ENCODE assay signal across 9 mouse cellular contexts in the genomic region with DNA sequence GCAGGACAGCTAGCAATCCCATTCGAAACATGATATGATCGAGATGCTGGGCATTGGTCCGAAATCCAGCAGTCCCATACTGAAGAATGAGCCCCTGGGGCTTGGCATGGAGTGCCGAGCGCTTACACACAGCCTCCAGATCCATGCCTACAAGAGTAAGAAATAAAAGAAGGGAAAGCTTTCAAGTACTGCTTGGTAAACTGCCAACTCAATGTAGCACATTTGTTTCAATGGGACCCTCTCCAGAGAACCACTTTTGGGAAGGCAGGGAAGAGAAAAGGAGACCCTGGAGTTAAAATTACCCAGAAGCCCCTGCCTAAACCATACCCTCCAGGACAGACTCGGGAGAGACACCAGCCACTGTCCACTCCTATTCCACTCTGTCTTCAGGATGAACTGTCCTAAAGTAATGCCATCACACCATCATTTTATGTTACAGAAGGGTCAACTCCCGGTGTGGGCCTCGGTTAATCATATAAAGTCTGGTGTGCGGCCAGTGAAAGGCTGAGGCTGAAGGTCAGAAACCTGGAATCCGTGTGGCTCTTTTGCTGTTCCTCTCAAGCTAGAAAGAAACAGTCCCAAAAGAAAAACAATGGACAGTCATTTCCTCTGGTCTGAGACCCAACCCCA. TPM values are rescaled to one million over a fixed set of nuclear protein-coding genes. Genes with fewer than 3 reads are reported as not detected.
DNase-seq lines count a peak whose midpoint lies in the region; ATAC-seq and TF ChIP-seq lines count a peak whose summit lies in the region.
"Had no signal": no experiment of that assay in that cellular context is flagged by ENCODE, and none has a peak within 500 bp of the region (broad histone marks: within the 10 kb centered on the region; RNA-seq: fewer than 3 reads in every experiment).

No protein-coding gene starts in this region.

- peak overlapping the region; percentile 85 for H3K9ac ChIP-seq in heart, embryonic 14.5 days (ENCODE audit: low read length)
- no peak overlapping the region for H3K9ac ChIP-seq in heart, adult 2 months (ENCODE audit: low read depth, low read length)
- no peak overlapping the region for H3K9ac ChIP-seq in forebrain, embryonic 14.5 days (ENCODE audit: low read length)
- H3K9ac ChIP-seq in neural tube, embryonic 12.5 days, result no peak overlapping the region

- no peak for TF ChIP-seq CTCF in heart, adult 2 months (IDR thresholded peaks at IDR 0.05)

- ATAC-seq in heart, embryonic 14.5 days (ENCODE audit: insufficient number of reproducible peaks, insufficient read depth, low FRiP score, low read depth), result no peak
- ATAC-seq in forebrain, embryonic 14.5 days, result no peak
- ATAC-seq in neural tube, embryonic 12.5 days (ENCODE audit: low FRiP score, low read depth), result no peak

- no peaks in the 10 kb centered on the region for H3K9me3 ChIP-seq in heart, embryonic 14.5 days (ENCODE audit: control insufficient read depth, low read length)
- H3K9me3 ChIP-seq in forebrain, embryonic 14.5 days (replicated peaks; ENCODE audit: control insufficient read depth, low read length), result no peaks in the 10 kb centered on the region
- H3K9me3 ChIP-seq in neural tube, embryonic 12.5 days, result no peaks in the 10 kb centered on the region

- H3K27me3 ChIP-seq in heart, embryonic 14.5 days (ENCODE audit: control insufficient read depth, insufficient read depth, low read length), result no peaks in the 10 kb centered on the region
- no peaks in the 10 kb centered on the region for H3K27me3 ChIP-seq in heart, adult 2 months (ENCODE audit: control insufficient read depth, insufficient read depth, low read length)
- no peaks in the 10 kb centered on the region for H3K27me3 ChIP-seq in forebrain, embryonic 14.5 days (replicated peaks; ENCODE audit: control insufficient read depth, insufficient read depth, low read length)
- no peaks in the 10 kb centered on the region for H3K27me3 ChIP-seq in neural tube, embryonic 12.5 days (replicated peaks)

- no peak for DNase-seq in heart, adult 2 months
- DNase-seq in forebrain, embryonic 14.5 days (ENCODE audit: low spot score), result peak; percentile 53
- DNase-seq in kidney, postnatal 14 days, result peak; percentile 27
- no peak for DNase-seq in left cerebral cortex, postnatal 14 days (ENCODE audit: low spot score in 2 of 2)
- DNase-seq in adrenal gland, postnatal 10 days, result no peak
- no peak for DNase-seq in urinary bladder, postnatal 36 days (ENCODE audit: low spot score in 2 of 2)
- DNase-seq: cerebellum, adult 11 months had no signal

- no peak for TF ChIP-seq POLR2A in heart, adult 2 months (IDR thresholded peaks at IDR 0.05; ENCODE audit: insufficient read depth, low read depth, low read length)

- 0 out of 4 replicates have a peak overlapping the region, but pooled peaks of 1 of the 2 experiments have one; percentile 14 for H3K27ac ChIP-seq in heart, embryonic 14.5 days (replicated peaks in 1 of 2; ENCODE audit: control insufficient read depth in 1 of 2, insufficient read depth in 1 of 2, low read depth in 2 of 2, low read length in 2 of 2)
- no peak overlapping the region for H3K27ac ChIP-seq in heart, adult 2 months
- no peak overlapping the region for H3K27ac ChIP-seq in forebrain, embryonic 14.5 days (ENCODE audit: low read depth, low read length)
- no peak overlapping the region for H3K27ac ChIP-seq in neural tube, embryonic 12.5 days

- 77% methylated on average over 10 of the region's 10 CpGs for WGBS in heart, embryonic 14.5 days
- WGBS in heart, adult 2 months, result 71% methylated on average over 10 of the region's 10 CpGs
- WGBS in forebrain, embryonic 14.5 days, result 67% methylated on average over 10 of the region's 10 CpGs
- WGBS in neural tube, embryonic 12.5 days, result 73% methylated on average over 10 of the region's 10 CpGs

- H3K4me1 ChIP-seq in heart, embryonic 14.5 days (ENCODE audit: control insufficient read depth in 2 of 2, insufficient read depth in 2 of 2, low read length in 2 of 2), result peaks cover 8 to 12% of the 10 kb centered on the region in 2 experiments
- peaks cover 4% of the 10 kb centered on the region for H3K4me1 ChIP-seq in heart, adult 2 months (ENCODE audit: control insufficient read depth, insufficient read depth, low read length)
- H3K4me1 ChIP-seq in forebrain, embryonic 14.5 days (ENCODE audit: control insufficient read depth, insufficient read depth, low read length), result peaks cover 6% of the 10 kb centered on the region; the same call in 1 of the 2 replicates
- H3K4me1 ChIP-seq in neural tube, embryonic 12.5 days, result peaks cover 16% of the 10 kb centered on the region

- peak overlapping the region; percentile 99 for H3K4me2 ChIP-seq in heart, embryonic 14.5 days (ENCODE audit: low read length)
- H3K4me2 ChIP-seq in forebrain, embryonic 14.5 days (ENCODE audit: low read length), result peak overlapping the region; percentile 100
- peak overlapping the region; percentile 99 for H3K4me2 ChIP-seq in neural tube, embryonic 12.5 days (replicated peaks)

- no peak for TF ChIP-seq EP300 in heart, adult 2 months (IDR thresholded peaks at IDR 0.05; ENCODE audit: insufficient read depth, low read depth, low read length)

- H3K36me3 ChIP-seq in heart, embryonic 14.5 days (ENCODE audit: control insufficient read depth, insufficient read depth, low read length), result peaks cover 41% of the 10 kb centered on the region
- H3K36me3 ChIP-seq in heart, adult 2 months (ENCODE audit: control insufficient read depth, insufficient read depth, low read length), result no peaks in the 10 kb centered on the region
- H3K36me3 ChIP-seq in forebrain, embryonic 14.5 days (ENCODE audit: control insufficient read depth, insufficient read depth, low read length), result peaks cover 31% of the 10 kb centered on the region
- peaks cover 27% of the 10 kb centered on the region; the same call in 1 of the 2 replicates for H3K36me3 ChIP-seq in neural tube, embryonic 12.5 days

- H3K79me2 ChIP-seq in heart, adult 2 months (replicated peaks; ENCODE audit: control insufficient read depth, insufficient read depth, low read length), result no peaks in the 10 kb centered on the region

- intact Hi-C loops in heart, adult 2 months (cut with DNase I), result loop anchor here (2.0 to 10.0 kb wide), 3 partner anchors 104 to 816 kb away; partner anchors contain the start of genes Cyb5r4 and Dop1a
- intact Hi-C loops in left cerebral cortex, postnatal 14 days (cut with DNase I), result no loop called here

- peak overlapping the region; percentile 31 to 86; a peak in 2 of 4 replicates for H3K4me3 ChIP-seq in heart, embryonic 14.5 days (ENCODE audit: control insufficient read depth in 1 of 2, insufficient read depth in 1 of 2, low read depth in 1 of 2, low read length in 2 of 2)
- no peak overlapping the region; the same call in 1 of the 2 replicates for H3K4me3 ChIP-seq in heart, adult 2 months
- no peak overlapping the region; the same call in 1 of the 2 replicates for H3K4me3 ChIP-seq in forebrain, embryonic 14.5 days (ENCODE audit: low read depth, low read length)
- peak overlapping the region; percentile 76; the same call in 1 of the 2 replicates for H3K4me3 ChIP-seq in neural tube, embryonic 12.5 days

RNA-seq across cellular contexts. Expression of gene Pgm3, which starts 1.3 kb away (rescaled TPM):
- 16.6 and 20.3 TPM in 2 replicates for polyA plus RNA-seq in heart, embryonic 14.5 days (2014; fragmentation: Nextera tagmentation; extraction: Ambion mirVana)
- total RNA-seq in heart, adult 2 months (2021), result 1 to 10 TPM; 6.2 to 6.5 TPM
- polyA plus RNA-seq in heart, adult 2 months (2012; rRNA removed), result 3.2 and 5.0 TPM in 2 replicates
- polyA plus RNA-seq in forebrain, embryonic 14.5 days (2014; fragmentation: Nextera tagmentation; extraction: Ambion mirVana), result 38.2 and 42.0 TPM in 2 replicates
- polyA plus RNA-seq in neural tube, embryonic 12.5 days (2016; fragmentation: Nextera tagmentation; extraction: Ambion mirVana), result 37.4 and 41.9 TPM in 2 replicates
- 10 to 100 TPM; 16.3 to 18.7 TPM for total RNA-seq in left cerebral cortex, postnatal 14 days (2021)
- 10 to 100 TPM; 21.7 to 24.1 TPM for total RNA-seq in adrenal gland, postnatal 10 days (2021)

RNA-seq across cellular contexts. Expression of gene Rwdd2a, which starts 1.4 kb away (rescaled TPM):
- 4.2 and 4.8 TPM in 2 replicates for polyA plus RNA-seq in heart, embryonic 14.5 days (2014; fragmentation: Nextera tagmentation; extraction: Ambion mirVana)
- under 1 TPM; 0.27 to 0.47 TPM for total RNA-seq in heart, adult 2 months (2021)
- polyA plus RNA-seq in heart, adult 2 months (2012; rRNA removed), result 0.64 and 0.86 TPM in 2 replicates
- 9.0 and 9.4 TPM in 2 replicates for polyA plus RNA-seq in forebrain, embryonic 14.5 days (2014; fragmentation: Nextera tagmentation; extraction: Ambion mirVana)
- polyA plus RNA-seq in neural tube, embryonic 12.5 days (2016; fragmentation: Nextera tagmentation; extraction: Ambion mirVana), result 4.5 and 6.6 TPM in 2 replicates
- total RNA-seq in left cerebral cortex, postnatal 14 days (2021), result 10 to 100 TPM; 35.3 to 35.6 TPM
- 1 to 10 TPM; 4.4 to 6.5 TPM for total RNA-seq in adrenal gland, postnatal 10 days (2021)

Comparison
In these comparisons a context has a peak if more than half of its experiments do, and no peak if none do; other contexts are left out.
1. H3K4me3 ChIP-seq: peak in heart, embryonic 14.5 days (2 of 2) and neural tube, embryonic 12.5 days (single experiment); none in heart, adult 2 months (single experiment) and forebrain, embryonic 14.5 days (single experiment).
2. DNase-seq: peak in forebrain, embryonic 14.5 days (single experiment) and kidney, postnatal 14 days (single experiment); none in heart, adult 2 months (0 of 2), left cerebral cortex, postnatal 14 days (0 of 2), adrenal gland, postnatal 10 days (single experiment) and urinary bladder, postnatal 36 days (0 of 2).
3. Peak in every context shown above with its lines, with median percentiles within 50 percentile points of each other: H3K4me2 ChIP-seq.